Mouse (Mus musculus) kidney, postnatal 4 days (tissue): ENCODE data around the gene Chchd5.

Experiments
- DNase-seq, 2 experiments: peaks; one replicate each; pipeline ENCODE4 v3.0.0; 2021; ENCODE audit warnings: mixed read lengths in 2 of 2

Chchd5 gene

DNA sequence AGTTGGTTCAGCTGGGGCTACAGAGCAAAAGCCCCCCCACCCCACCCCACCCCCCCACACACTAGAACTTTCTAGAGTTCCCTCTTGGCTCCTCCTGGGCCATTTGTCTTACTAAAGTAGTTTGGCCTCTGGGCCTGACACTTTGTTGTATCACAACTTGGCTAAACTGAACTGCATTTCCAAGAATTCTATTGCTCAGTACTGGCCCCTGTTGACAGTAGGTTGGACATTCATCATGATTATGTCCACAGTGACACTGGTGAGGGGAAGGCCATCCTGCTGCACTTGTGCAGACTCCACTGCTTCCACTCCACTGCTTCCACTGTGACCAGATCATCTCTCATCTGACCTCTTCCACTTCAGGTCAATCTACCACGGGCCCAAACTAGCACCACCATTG lies 23.3 kb downstream of the Chchd5 start:
- DNase-seq = no peak

- DNase-seq = no peak
Measured at GRCm38 (mm10) chr2:129164815-129165214, 35.3 kb downstream of the Chchd5 start.

DNA sequence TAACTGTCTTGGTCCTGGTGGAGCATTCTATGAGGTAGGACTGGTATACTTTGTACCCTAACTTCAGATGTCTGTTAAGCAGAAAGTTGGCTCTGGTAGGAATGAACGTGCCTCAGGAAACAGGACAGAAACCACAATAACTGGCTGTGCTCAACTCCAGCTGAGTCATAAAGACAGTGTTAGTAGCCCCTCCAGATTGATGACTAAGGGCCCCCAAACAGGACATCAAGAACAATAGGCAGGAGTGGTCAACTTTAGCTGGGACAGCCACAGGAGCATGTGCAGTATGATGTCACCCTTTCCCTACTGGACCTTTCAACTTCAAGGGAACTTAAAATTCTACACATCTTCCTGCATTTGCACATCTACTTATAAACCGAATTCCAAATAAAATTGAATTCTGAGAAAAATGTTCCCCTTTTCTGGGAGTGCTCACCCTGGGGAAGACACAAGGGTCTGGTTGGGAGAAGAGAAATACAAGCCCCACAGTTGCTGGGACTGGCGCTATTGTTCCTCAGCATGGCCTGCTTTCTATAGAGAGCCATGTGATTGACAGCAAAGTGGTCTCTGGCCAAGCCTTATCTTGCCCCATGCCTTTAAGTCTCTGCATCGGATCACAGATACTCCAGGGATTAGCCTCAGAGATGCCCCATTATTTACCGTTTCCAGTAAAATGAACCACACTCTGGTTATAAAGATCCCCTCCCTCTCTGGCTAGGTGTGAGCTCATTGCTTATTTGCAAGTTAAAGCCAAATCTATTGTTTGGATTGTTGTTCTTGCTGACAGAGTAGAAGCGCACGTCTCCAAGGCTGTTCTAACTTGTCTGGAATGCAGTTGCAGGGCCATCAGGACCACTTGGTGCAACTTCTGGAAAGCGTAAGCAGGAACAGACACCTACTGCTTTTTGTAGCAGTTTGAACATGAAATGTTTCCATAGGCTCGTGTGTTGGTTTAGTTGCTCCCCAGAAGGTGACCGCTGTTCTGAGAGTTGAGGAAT lies 37.3 kb downstream of the Chchd5 start:
- no peak for DNase-seq

DNA sequence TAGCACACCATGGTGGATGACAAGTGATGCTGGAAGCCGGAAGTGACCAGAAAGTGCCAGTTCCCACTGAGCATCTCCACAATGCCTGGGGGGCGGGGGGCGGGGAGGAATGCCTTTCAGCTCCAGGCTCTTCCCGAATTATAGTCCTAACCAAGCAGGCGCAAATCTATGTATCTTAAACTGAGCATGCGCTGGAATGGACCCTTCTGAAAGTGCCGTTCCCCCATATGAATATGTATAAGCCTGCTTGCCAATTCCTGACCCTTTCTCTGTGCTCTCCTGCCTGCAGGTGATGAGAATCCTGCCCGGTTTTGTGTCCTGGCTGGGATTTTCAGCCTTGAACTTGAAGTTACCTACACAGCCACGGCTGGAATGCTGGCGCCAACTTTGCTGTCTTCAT lies 43.9 kb downstream of the Chchd5 start:
- DNase-seq = no peak

- peak; percentile 63 to 73 for DNase-seq
Measured at GRCm38 (mm10) chr2:129174474-129174873, 45.0 kb downstream of the Chchd5 start.

DNA sequence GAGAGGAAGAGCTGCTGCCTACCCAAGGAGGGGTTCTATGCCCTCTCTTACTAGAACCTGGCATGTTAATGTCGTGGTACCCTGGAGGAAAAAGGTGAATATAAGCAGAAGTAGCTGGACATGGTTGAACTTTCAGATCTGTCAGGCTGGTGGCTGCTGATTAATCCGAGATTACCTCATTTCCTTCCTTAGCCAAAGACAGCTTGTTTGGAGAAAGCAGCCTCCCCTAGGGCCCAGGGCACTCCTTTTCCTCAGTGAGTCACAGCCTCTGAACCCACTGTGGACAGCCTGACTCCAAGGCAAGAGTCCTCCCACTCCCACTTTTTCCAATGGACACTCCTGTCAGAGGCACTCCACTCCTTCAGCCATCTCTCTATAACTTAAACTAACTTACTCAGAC lies 46.1 kb downstream of the Chchd5 start:
- no peak for DNase-seq

- DNase-seq = no peak
Measured at GRCm38 (mm10) chr2:129176676-129177420, 47.3 kb downstream of the Chchd5 start.

GRCm38 (mm10) chr2:129177661-129178060 lies 48.2 kb downstream of the Chchd5 start:
- no peak for DNase-seq

DNA sequence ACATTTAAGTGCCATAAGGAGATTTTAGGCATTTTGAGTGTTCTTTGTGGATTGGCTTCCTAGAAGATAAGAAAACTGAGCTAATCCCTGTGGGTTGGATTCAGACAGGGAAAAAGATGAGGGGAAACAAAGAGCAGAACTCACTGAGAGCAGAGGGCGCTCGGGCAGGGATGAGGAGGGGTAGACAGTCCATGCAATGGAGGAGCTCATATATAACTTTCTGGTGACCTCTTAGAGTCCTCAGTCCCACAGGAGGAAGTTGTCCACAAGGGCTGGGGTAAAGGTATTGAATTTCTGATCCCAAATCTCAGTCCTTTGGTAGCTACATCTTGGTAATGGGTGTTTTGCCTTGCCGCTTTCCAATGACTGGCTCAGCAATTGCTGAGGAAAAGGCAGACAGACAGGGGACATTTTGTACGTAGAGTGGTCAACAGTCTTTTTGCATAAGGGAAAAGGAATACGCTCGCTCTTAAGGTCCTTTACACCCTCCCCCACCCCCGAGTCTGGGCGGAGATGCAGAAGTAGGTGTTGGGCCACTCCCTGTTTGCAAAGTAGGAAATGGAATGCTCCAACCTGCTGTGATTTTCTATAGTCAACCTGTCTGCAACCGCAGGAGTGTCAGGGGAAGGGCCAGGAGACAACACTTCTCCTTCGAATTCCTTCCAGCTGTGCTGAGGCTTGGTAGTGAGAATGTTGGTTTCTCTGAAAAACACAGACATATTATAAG lies 48.8 kb downstream of the Chchd5 start:
- DNase-seq = no peak

GRCm38 (mm10) chr2:129179946-129180853 lies 50.7 kb downstream of the Chchd5 start:
- DNase-seq = no peak

GRCm38 (mm10) chr2:129181509-129181908 lies 52.0 kb downstream of the Chchd5 start:
- no peak for DNase-seq

DNA sequence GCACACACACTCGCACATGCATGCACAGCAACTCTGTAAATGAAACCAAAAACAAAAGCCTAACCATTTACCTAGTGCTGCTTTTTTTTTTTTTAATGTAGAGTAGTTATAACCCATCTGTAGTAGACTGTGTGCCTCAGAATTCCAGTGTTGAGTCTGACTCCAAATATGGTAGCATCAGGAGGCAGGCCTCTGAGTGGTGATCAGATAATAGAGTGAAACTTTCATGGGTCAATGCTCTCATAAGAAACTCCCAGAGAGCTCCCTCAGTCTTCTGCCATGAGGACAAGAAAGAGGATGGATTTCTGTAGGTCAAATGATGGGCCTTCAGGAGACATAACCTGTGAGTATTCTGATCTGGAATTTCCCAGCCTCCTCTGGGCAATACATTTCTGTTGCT lies 52.9 kb downstream of the Chchd5 start:
- no peak for DNase-seq

- no peak for DNase-seq
Measured at GRCm38 (mm10) chr2:129183561-129184031, 54.1 kb downstream of the Chchd5 start.
